Mouse (Mus musculus) MEL (cell line): ENCODE measurements around the gene Pfdn6. TPM values are rescaled to one million over a fixed set of nuclear protein-coding genes. Genes with fewer than 3 reads are reported as not detected.

Experiments
- DNase-seq: peaks from one replicate; pipeline ENCODE4 v3.0.0; 2011; ENCODE audit warnings: low read depth, low spot score
- H3K27ac ChIP-seq: 2 replicates; pipeline ENCODE4 v1.5.1; 2012; ENCODE audit warnings: low read depth, mild to moderate bottlenecking, control low read depth, low read length, moderate library complexity; ENCODE audit not compliant: control insufficient read depth
- H3K27me3 ChIP-seq, 2 experiments: fragments of 150-350 bp in 1 of 2; sonication (generic) in 1 of 2; 2 replicates each; pipeline ENCODE4 v1.6.1; 2012; ENCODE audit warnings: low read length in 2 of 2, mild to moderate bottlenecking in 2 of 2, improper control_type of control experiment in 1 of 2, moderate library complexity in 1 of 2; ENCODE audit not compliant: insufficient read depth in 2 of 2, control insufficient read depth in 1 of 2
- H3K36me3 ChIP-seq, 2 experiments: 2 replicates each; pipeline ENCODE4 v1.6.1; 2012 to 2014; ENCODE audit warnings: low read length in 2 of 2, improper control_type of control experiment in 1 of 2, inconsistent platforms in 1 of 2, mild to moderate bottlenecking in 1 of 2; ENCODE audit not compliant: insufficient read depth in 2 of 2, control insufficient read depth in 1 of 2
- H3K4me1 ChIP-seq, 2 experiments: fragments of 150-350 bp in 1 of 2; sonication (generic) in 1 of 2; 2 replicates each; pipeline ENCODE4 v1.6.1; 2012; ENCODE audit warnings: low read length in 2 of 2, improper control_type of control experiment in 1 of 2, mild to moderate bottlenecking in 1 of 2; ENCODE audit not compliant: insufficient read depth in 2 of 2, control insufficient read depth in 1 of 2
- H3K4me3 ChIP-seq, 2 experiments: fragments of 150-350 bp in 1 of 2; sonication (generic) in 1 of 2; 2 replicates each; pipeline ENCODE4 v1.5.1; 2012; ENCODE audit warnings: low read depth in 2 of 2, low read length in 2 of 2, mild to moderate bottlenecking in 2 of 2, moderate library complexity in 2 of 2, control low read depth in 1 of 2, improper control_type of control experiment in 1 of 2; ENCODE audit not compliant: control insufficient read depth in 1 of 2, insufficient read depth in 1 of 2
- H3K79me2 ChIP-seq: 2 replicates; pipeline ENCODE4 v1.6.1; 2012; ENCODE audit warnings: mild to moderate bottlenecking, low read length, moderate library complexity; ENCODE audit not compliant: control insufficient read depth, poor library complexity, insufficient read depth
- H3K9ac ChIP-seq: 2 replicates; pipeline ENCODE4 v1.6.1; 2012; ENCODE audit warnings: low read depth, mild to moderate bottlenecking, control low read depth, low read length, moderate library complexity; ENCODE audit not compliant: control insufficient read depth, poor library complexity, severe bottlenecking
- H3K9me3 ChIP-seq: fragments of 150-350 bp; sonication (generic); replicated peaks from 2 replicates; pipeline ENCODE4 v1.6.1; 2012; ENCODE audit warnings: mild to moderate bottlenecking, low read length, improper control_type of control experiment, moderate library complexity; ENCODE audit not compliant: insufficient read depth
- CHD1 ChIP-seq: IDR thresholded peaks from 2 replicates; pipeline ENCODE4 v1.6.1; 2012; ENCODE audit warnings: low read depth, mild to moderate bottlenecking, inconsistent platforms, low read length, improper control_type of control experiment
- CHD2 ChIP-seq: IDR thresholded peaks from 2 replicates; pipeline ENCODE4 v1.6.1; 2011; ENCODE audit warnings: low read length, improper control_type of control experiment
- CTCF ChIP-seq, 3 experiments: IDR thresholded peaks in 2 of 3; conservative IDR thresholded peaks in 1 of 3; 2 replicates each; pipeline ENCODE4 v1.5.1; 2011 to 2012; ENCODE audit warnings: low read length in 3 of 3, low read depth in 2 of 3, mild to moderate bottlenecking in 2 of 3, improper control_type of control experiment in 1 of 3, inconsistent platforms in 1 of 3, mixed read lengths in 1 of 3, moderate library complexity in 1 of 3; ENCODE audit not compliant: control insufficient read depth in 1 of 3, insufficient read depth in 1 of 3, poor library complexity in 1 of 3, severe bottlenecking in 1 of 3
- E2F4 ChIP-seq: IDR thresholded peaks from 2 replicates; pipeline ENCODE4 v1.6.1; 2011; ENCODE audit warnings: low read depth, low read length, improper control_type of control experiment, borderline replicate concordance
- ELF1 ChIP-seq: IDR thresholded peaks from 2 replicates; pipeline ENCODE4 v1.6.1; 2014; ENCODE audit warnings: low read depth, mild to moderate bottlenecking, inconsistent platforms, low read length, improper control_type of control experiment, moderate library complexity
- EP300 ChIP-seq, 2 experiments: IDR thresholded peaks; 2 replicates each; pipeline ENCODE4 v1.6.1; 2011; ENCODE audit warnings: improper control_type of control experiment in 2 of 2, low read length in 2 of 2, low read depth in 1 of 2, mild to moderate bottlenecking in 1 of 2
- ETS1 ChIP-seq: IDR thresholded peaks from 2 replicates; pipeline ENCODE4 v1.6.1; 2012; ENCODE audit warnings: low read depth, mild to moderate bottlenecking, inconsistent platforms, low read length, improper control_type of control experiment, moderate library complexity
- GABPA ChIP-seq: IDR thresholded peaks from 2 replicates; pipeline ENCODE4 v1.6.1; 2012; ENCODE audit warnings: low read depth, mild to moderate bottlenecking, inconsistent platforms, low read length, improper control_type of control experiment, moderate library complexity
- GATA1 ChIP-seq: IDR thresholded peaks from 2 replicates; pipeline ENCODE4 v1.6.1; 2011; ENCODE audit warnings: low read depth, low read length, improper control_type of control experiment
- HCFC1 ChIP-seq: IDR thresholded peaks from 2 replicates; pipeline ENCODE4 v1.6.1; 2012; ENCODE audit warnings: low read depth, mild to moderate bottlenecking, inconsistent platforms, low read length, improper control_type of control experiment, moderate library complexity
- JUND ChIP-seq: IDR thresholded peaks from 2 replicates; pipeline ENCODE4 v1.6.1; 2011; ENCODE audit warnings: low read depth, mild to moderate bottlenecking, improper control_type of control experiment, low read length
- MAFK ChIP-seq: IDR thresholded peaks from 2 replicates; pipeline ENCODE4 v1.6.1; 2011; ENCODE audit warnings: low read depth, mild to moderate bottlenecking, low read length, improper control_type of control experiment, borderline replicate concordance
- MAX ChIP-seq: IDR thresholded peaks from 2 replicates; pipeline ENCODE4 v1.6.1; 2011; ENCODE audit warnings: low read length, improper control_type of control experiment
- MAZ ChIP-seq: IDR thresholded peaks from 2 replicates; pipeline ENCODE4 v1.6.1; 2012; ENCODE audit warnings: low read depth, mild to moderate bottlenecking, inconsistent platforms, low read length, improper control_type of control experiment
- MEF2A ChIP-seq: IDR thresholded peaks from 2 replicates; pipeline ENCODE4 v1.6.1; 2014; ENCODE audit warnings: low read depth, mild to moderate bottlenecking, inconsistent platforms, low read length, improper control_type of control experiment; ENCODE audit not compliant: poor library complexity, insufficient replicate concordance, severe bottlenecking; ENCODE audit errors: extremely low read depth
- MYB ChIP-seq: IDR thresholded peaks from 2 replicates; pipeline ENCODE4 v1.6.1; 2011; ENCODE audit warnings: mild to moderate bottlenecking, low read depth, low read length, improper control_type of control experiment
- MYC ChIP-seq: IDR thresholded peaks from 2 replicates; pipeline ENCODE4 v1.6.1; 2011; ENCODE audit warnings: low read depth, mild to moderate bottlenecking, low read length, improper control_type of control experiment, moderate library complexity
- NELFE ChIP-seq: IDR thresholded peaks from 2 replicates; pipeline ENCODE4 v1.6.1; 2011; ENCODE audit warnings: low read depth, low read length, improper control_type of control experiment
- NRF1 ChIP-seq: IDR thresholded peaks from 2 replicates; pipeline ENCODE4 v1.6.1; 2014; ENCODE audit warnings: low read depth, mild to moderate bottlenecking, inconsistent platforms, low read length, improper control_type of control experiment, moderate library complexity; ENCODE audit not compliant: poor library complexity, insufficient read depth, severe bottlenecking
- POLR2A ChIP-seq, 2 experiments: IDR thresholded peaks; 2 replicates each; pipeline ENCODE4 v1.6.1; 2011 to 2012; ENCODE audit warnings: low read length in 2 of 2, mild to moderate bottlenecking in 2 of 2, control low read depth in 1 of 2, improper control_type of control experiment in 1 of 2, low read depth in 1 of 2, moderate library complexity in 1 of 2; ENCODE audit not compliant: control insufficient read depth in 1 of 2, insufficient read depth in 1 of 2, poor library complexity in 1 of 2
- POLR2AphosphoS2 ChIP-seq: IDR thresholded peaks from 2 replicates; pipeline ENCODE4 v1.6.1; 2011; ENCODE audit warnings: low read length, improper control_type of control experiment
- POLR2AphosphoS5 ChIP-seq: IDR thresholded peaks from 2 replicates; pipeline ENCODE4 v1.6.1; 2012; ENCODE audit warnings: low read depth, borderline replicate concordance, mild to moderate bottlenecking, inconsistent platforms, low read length, moderate library complexity, mixed read lengths
- RAD21 ChIP-seq: IDR thresholded peaks from 2 replicates; pipeline ENCODE4 v1.6.1; 2011; ENCODE audit warnings: mild to moderate bottlenecking, low read depth, low read length, improper control_type of control experiment
- RCOR1 ChIP-seq: IDR thresholded peaks from 2 replicates; pipeline ENCODE4 v1.6.1; 2012; ENCODE audit warnings: low read depth, mild to moderate bottlenecking, inconsistent platforms, low read length, improper control_type of control experiment
- SIN3A ChIP-seq: IDR thresholded peaks from 2 replicates; pipeline ENCODE4 v1.6.1; 2012; ENCODE audit warnings: low read length, improper control_type of control experiment, inconsistent platforms
- SMC3 ChIP-seq: IDR thresholded peaks from 2 replicates; pipeline ENCODE4 v1.6.1; 2011; ENCODE audit warnings: low read depth, low read length, improper control_type of control experiment
- TAL1 ChIP-seq: IDR thresholded peaks from 2 replicates; pipeline ENCODE4 v1.6.1; 2012; ENCODE audit warnings: mild to moderate bottlenecking, inconsistent platforms, low read length, moderate library complexity, mixed read lengths
- TBP ChIP-seq: IDR thresholded peaks from 2 replicates; pipeline ENCODE4 v1.8.0; 2011; ENCODE audit warnings: low read depth, low read length, improper control_type of control experiment
- TCF12 ChIP-seq: IDR thresholded peaks from 2 replicates; pipeline ENCODE4 v1.6.1; 2014; ENCODE audit warnings: low read depth, mild to moderate bottlenecking, inconsistent platforms, low read length, improper control_type of control experiment, moderate library complexity
- UBTF ChIP-seq: IDR thresholded peaks from 2 replicates; pipeline ENCODE4 v1.6.1; 2012; ENCODE audit warnings: low read depth, mild to moderate bottlenecking, inconsistent platforms, low read length, improper control_type of control experiment, moderate library complexity, borderline replicate concordance; ENCODE audit not compliant: insufficient read depth
- USF1 ChIP-seq: IDR thresholded peaks from 2 replicates; pipeline ENCODE4 v1.6.1; 2014; ENCODE audit warnings: low read depth, mild to moderate bottlenecking, inconsistent platforms, low read length, improper control_type of control experiment, moderate library complexity
- USF2 ChIP-seq, 2 experiments: IDR thresholded peaks; 2 replicates each; pipeline ENCODE4 v1.6.1; 2011 to 2012; ENCODE audit warnings: improper control_type of control experiment in 2 of 2, low read length in 2 of 2, borderline replicate concordance in 1 of 2, inconsistent platforms in 1 of 2, low read depth in 1 of 2, mild to moderate bottlenecking in 1 of 2; ENCODE audit not compliant: insufficient read depth in 1 of 2
- ZC3H11A ChIP-seq: IDR thresholded peaks from 2 replicates; pipeline ENCODE4 v1.6.1; 2012; ENCODE audit warnings: low read depth, mild to moderate bottlenecking, inconsistent platforms, low read length, improper control_type of control experiment
- ZKSCAN1 ChIP-seq: IDR thresholded peaks from 2 replicates; pipeline ENCODE4 v1.6.1; 2012; ENCODE audit warnings: low read depth, mild to moderate bottlenecking, inconsistent platforms, low read length, improper control_type of control experiment, moderate library complexity
- ZMIZ1 ChIP-seq: IDR thresholded peaks from 2 replicates; pipeline ENCODE4 v1.6.1; 2012; ENCODE audit warnings: low read depth, mild to moderate bottlenecking, inconsistent platforms, low read length, improper control_type of control experiment, moderate library complexity
- ZNF384 ChIP-seq: IDR thresholded peaks from 2 replicates; pipeline ENCODE4 v1.6.1; 2012; ENCODE audit warnings: low read depth, mild to moderate bottlenecking, inconsistent platforms, low read length, improper control_type of control experiment
- polyA plus RNA-seq, 2 experiments: library from polyadenylated mRNA; stranded (reverse) in 1 of 2; unstranded in 1 of 2; fragments of >175 nt in 1 of 2; fragments of >200 nt in 1 of 2; gene quantifications; 2 replicates each; pipeline versions ENCODE4 v1.2.1 to v1.2.4; 2012; ENCODE audit warnings: low replicate concordance in 2 of 2, low read depth in 1 of 2; ENCODE audit not compliant: insufficient read length in 2 of 2, insufficient read depth in 1 of 2, missing spikeins in 1 of 2
- total RNA-seq: library from RNA; depleted of rRNA; stranded (reverse); fragments of 300-350 nt; gene quantifications from 2 replicates; pipeline ENCODE4 v1.2.3, GENCODE M21; 2012; rRNA removed

Pfdn6 gene
- total RNA-seq (189 and 239 TPM in 2 replicates), polyA plus RNA-seq (100 to 1,000 TPM in 1 of 2 experiments, not detected in 1; 222 TPM)

- peak within 1 kb of the TSS; percentile 84 for H3K9ac ChIP-seq
- peak within 1 kb of the TSS; percentile 73 to 77 for H3K4me3 ChIP-seq
- H3K79me2 ChIP-seq = peaks cover 27% of the 10 kb centered on the region
- no peaks in the 10 kb centered on the region for H3K27me3 ChIP-seq
- H3K36me3 ChIP-seq = no peaks in the 10 kb centered on the region; a peak in 2 of 4 replicates
- peak; percentile 96 for DNase-seq
- H3K9me3 ChIP-seq = no peaks in the 10 kb centered on the region
- peak within 1 kb of the TSS; percentile 82 for H3K27ac ChIP-seq
- peaks cover 0 to 3% of the 10 kb centered on the region in 2 experiments; a peak in 2 of 4 replicates for H3K4me1 ChIP-seq
- no peak for TF ChIP-seq GABPA
- no peak for TF ChIP-seq TAL1
- TF ChIP-seq MEF2A = no peak
- TF ChIP-seq TCF12 = no peak
- TF ChIP-seq ZNF384 = no peak
- peak; percentile 53 for TF ChIP-seq NELFE
- no peak for TF ChIP-seq CHD1
- TF ChIP-seq GATA1 = 0 out of 2 replicates have a peak, but pooled peaks have one; percentile 29
- TF ChIP-seq CHD2 = peak; percentile 69
- peak; percentile 38; the same call in 1 of the 2 replicates for TF ChIP-seq TBP
- TF ChIP-seq ZKSCAN1 = no peak
- no peak for TF ChIP-seq MYB
- TF ChIP-seq MAFK = no peak
- no peak for TF ChIP-seq RCOR1
- no peak for TF ChIP-seq ETS1
- TF ChIP-seq RAD21 = no peak
- peak; percentile 83 for TF ChIP-seq MAX
- TF ChIP-seq USF2 (IDR thresholded peaks at IDR 0.05; ENCODE audit: borderline replicate concordance in 1 of 2, insufficient read depth in 1 of 2, low read depth in 1 of 2, low read length in 2 of 2) = no peak
- peak in 1 of 2 experiments; percentile 83; a peak in 2 of 4 replicates for TF ChIP-seq POLR2A (IDR thresholded peaks at IDR 0.05; ENCODE audit: control insufficient read depth in 1 of 2, insufficient read depth in 1 of 2, low read depth in 1 of 2, low read length in 2 of 2, poor library complexity in 1 of 2)
- no peak for TF ChIP-seq JUND
- TF ChIP-seq POLR2AphosphoS5 = no peak
- TF ChIP-seq ZMIZ1 = no peak
- TF ChIP-seq E2F4 = no peak
- peak; percentile 83 for TF ChIP-seq ELF1
- TF ChIP-seq USF1 = no peak
- TF ChIP-seq SIN3A = peak; percentile 99
- no peak for TF ChIP-seq SMC3
- TF ChIP-seq ZC3H11A = no peak
- TF ChIP-seq HCFC1 = peak; percentile 97
- no peak for TF ChIP-seq UBTF
- TF ChIP-seq MYC = peak; percentile 88
- TF ChIP-seq POLR2AphosphoS2 = peak; percentile 74; the same call in 1 of the 2 replicates
- no peak for TF ChIP-seq EP300 (IDR thresholded peaks at IDR 0.05; ENCODE audit: low read depth in 1 of 2, low read length in 2 of 2)
- no peak for TF ChIP-seq CTCF (IDR thresholded peaks at IDR 0.05 in 2 of 3, conservative IDR thresholded peaks at IDR 0.05 in 1 of 3; ENCODE audit: control insufficient read depth in 1 of 3, insufficient read depth in 1 of 3, low read depth in 2 of 3, low read length in 3 of 3, poor library complexity in 1 of 3, severe bottlenecking in 1 of 3)
- TF ChIP-seq MAZ = peak; percentile 83; the same call in 1 of the 2 replicates
- TF ChIP-seq NRF1 = no peak
Measured at GRCm38 (mm10) chr17:33940206-33940805, at the start of gene Pfdn6, which contains the start of gene Wdr46. Gene Pfdn6 (minus strand): TSS chr17:33940343. Gene Wdr46 (plus strand): TSS chr17:33940660.
